Mouse (Mus musculus) gastrocnemius, postnatal 36 days (tissue): ENCODE measurements at regions not wholly inside any gene's neighbourhood (a gene's known extent, or its start where the extent isn't known, plus 50 kb on each side); places are given as distances from the start of the nearest gene placed in this dataset.
"Not testable (repeated sequence)": the region's sequence is repeated elsewhere in the genome, so short reads cannot be mapped to it uniquely, and the experiment has no call there.

Experiments used
- DNase-seq, 2 experiments: peaks; one replicate each; pipeline ENCODE4 v3.0.0; 2022
- intact Hi-C: fragments of 180-260 bp; cut with DNase I; formaldehyde crosslinking; loops from one replicate; pipeline ENCODE4 v1.15.1; 2025

- DNase-seq, intact Hi-C loops: not testable (repeated sequence)
Measured at GRCm38 (mm10) chr4:131450296-131450695, 387.8 kb downstream of the Ptpru start.

GRCm38 (mm10) chr4:131457551-131457950 lies 380.5 kb downstream of the Ptpru start:
- intact Hi-C loops: no loop called here
- DNase-seq: no peak

- no peak for DNase-seq
- intact Hi-C loops: no loop called here
Measured at GRCm38 (mm10) chr4:131459746-131460145, 378.3 kb downstream of the Ptpru start.

- intact Hi-C loops: no loop called here
- no peak for DNase-seq
Measured at GRCm38 (mm10) chr4:131461312-131461711, 376.8 kb downstream of the Ptpru start.

GRCm38 (mm10) chr4:131461728-131462127 lies 376.4 kb downstream of the Ptpru start:
- intact Hi-C loops: no loop called here
- DNase-seq: no peak

- no peak for DNase-seq
- intact Hi-C loops: no loop called here
Measured at GRCm38 (mm10) chr4:131475023-131475422, 363.1 kb downstream of the Ptpru start.

GRCm38 (mm10) chr4:131478923-131479322 lies 359.2 kb downstream of the Ptpru start:
- no peak for DNase-seq
- intact Hi-C loops: no loop called here

GRCm38 (mm10) chr4:131483958-131484605 lies 354.0 kb downstream of the Ptpru start:
- DNase-seq: no peak
- intact Hi-C loops: loop anchor here (5.0 kb wide), 1 partner anchor 353 kb away; the partner anchor contains the start of gene Ptpru

GRCm38 (mm10) chr4:131484607-131485111 lies 353.4 kb downstream of the Ptpru start:
- intact Hi-C loops: loop anchor here (5.0 kb wide), 2 partner anchors 232 to 353 kb away; partner anchors contain the start of gene Ptpru
- no peak for DNase-seq

- no peak for DNase-seq
- intact Hi-C loops: loop anchor here (5.0 kb wide), 1 partner anchor 233 kb away; no protein-coding TSS in a partner anchor
Measured at GRCm38 (mm10) chr4:131485126-131485825, 352.8 kb downstream of the Ptpru start.

GRCm38 (mm10) chr4:131486821-131487220 lies 351.3 kb downstream of the Ptpru start:
- peak; percentile 66 to 68 for DNase-seq
- intact Hi-C loops: loop anchor here (1.0 to 5.0 kb wide), 2 partner anchors 87 to 235 kb away; no protein-coding TSS in a partner anchor

GRCm38 (mm10) chr4:131488246-131488645 lies 349.8 kb downstream of the Ptpru start:
- intact Hi-C loops: loop anchor here (5.0 kb wide), 1 partner anchor 236 kb away; no protein-coding TSS in a partner anchor
- peak in 1 of 2 experiments; percentile 34 for DNase-seq

GRCm38 (mm10) chr4:131489056-131489455 lies 349.0 kb downstream of the Ptpru start:
- intact Hi-C loops: loop anchor here (5.0 kb wide), 1 partner anchor 237 kb away; no protein-coding TSS in a partner anchor
- no peak for DNase-seq

GRCm38 (mm10) chr4:131491960-131492359 lies 346.1 kb downstream of the Ptpru start:
- DNase-seq: no peak
- intact Hi-C loops: no loop called here

- intact Hi-C loops: no loop called here
- no peak for DNase-seq
Measured at GRCm38 (mm10) chr4:131493726-131494125, 344.4 kb downstream of the Ptpru start.

- intact Hi-C loops: no loop called here
- no peak for DNase-seq
Measured at GRCm38 (mm10) chr4:131496900-131497299, 341.2 kb downstream of the Ptpru start.

GRCm38 (mm10) chr4:131500928-131501650 lies 337.0 kb downstream of the Ptpru start:
- no peak for DNase-seq
- intact Hi-C loops: no loop called here

- intact Hi-C loops: no loop called here
- no peak for DNase-seq
Measured at GRCm38 (mm10) chr4:131508154-131508553, 329.9 kb downstream of the Ptpru start.

GRCm38 (mm10) chr4:131511586-131511985 lies 326.5 kb downstream of the Ptpru start:
- intact Hi-C loops: no loop called here
- DNase-seq: peak; percentile 32 to 42

- DNase-seq: no peak
- intact Hi-C loops: no loop called here
Measured at GRCm38 (mm10) chr4:131512768-131513167, 325.3 kb downstream of the Ptpru start.
